Mouse (Mus musculus): ENCODE results near the gene Chst11. TPM values are rescaled to one million over a fixed set of nuclear protein-coding genes. Genes with fewer than 3 reads are reported as not detected.
A peak's percentile ranks its signal among the peaks of the same experiment; 100 is the strongest.

Chst11 gene
- polyA plus RNA-seq, 1 experiment = 9.6 TPM

GRCm38 (mm10) chr10:83032559-83032958 is 47.3 kb downstream of the Chst11 start:
- peak; percentile 85 for DNase-seq (ENCODE audit: low read depth)

DNA sequence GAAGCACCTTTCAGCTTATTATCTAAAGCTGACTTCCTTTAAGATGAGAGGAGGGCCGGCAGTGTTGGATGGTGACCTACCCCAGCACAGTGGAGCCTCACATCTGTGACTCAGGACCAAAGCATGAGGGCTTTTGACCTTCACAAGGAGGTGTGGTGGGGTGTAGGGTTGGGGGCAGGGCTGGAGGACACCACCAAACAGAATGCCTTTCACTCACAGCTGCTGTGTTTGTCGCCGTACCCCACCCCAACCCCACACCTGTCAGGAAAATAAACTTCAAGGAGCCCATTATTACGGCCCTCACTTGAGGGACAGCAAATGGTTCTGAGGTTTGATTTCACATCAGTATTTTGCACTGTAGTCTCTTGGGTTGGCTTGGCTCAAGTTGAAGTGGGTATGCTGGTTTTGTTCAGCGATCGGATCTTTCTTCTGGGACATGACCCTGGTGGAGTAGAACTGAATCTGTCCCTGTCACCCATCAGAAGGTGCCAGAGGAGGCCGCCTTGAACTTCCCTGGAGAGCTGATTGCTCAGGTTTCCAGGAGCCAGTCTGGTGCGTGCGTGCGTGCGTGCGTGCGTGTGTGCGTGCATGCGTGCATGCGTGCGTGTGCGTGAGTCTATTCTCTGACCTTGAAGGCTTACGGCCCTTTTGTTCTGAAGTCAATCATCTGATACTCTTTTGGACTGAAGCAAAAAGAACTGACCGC is 51.2 kb downstream of the Chst11 start:
- no peak for DNase-seq (ENCODE audit: low read depth)

- DNase-seq (ENCODE audit: low read depth) = no peak
Observed at GRCm38 (mm10) chr10:83038166-83038565, 52.9 kb downstream of the Chst11 start.

DNA sequence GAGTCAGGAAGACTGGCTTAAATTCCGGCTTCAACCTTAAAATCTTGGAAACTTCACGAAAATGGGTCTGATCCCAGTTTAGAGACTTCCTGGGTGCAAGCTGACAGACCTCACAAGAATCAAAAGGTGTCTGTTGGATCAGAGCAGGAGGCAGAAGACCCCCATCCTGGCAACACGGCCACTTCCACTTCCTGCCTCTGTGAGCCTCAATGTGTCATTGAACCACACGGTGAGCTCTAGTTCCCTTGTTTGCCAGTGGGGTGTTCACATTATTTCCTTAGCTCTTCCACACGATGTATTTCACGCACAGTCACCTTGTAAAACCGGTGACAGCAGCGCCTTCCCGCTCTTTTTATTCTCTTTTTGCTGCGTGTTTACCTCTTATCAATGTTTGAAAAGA is 54.1 kb downstream of the Chst11 start:
- DNase-seq (ENCODE audit: low read depth) = no peak

- no peak for DNase-seq (ENCODE audit: low read depth)
Observed at GRCm38 (mm10) chr10:83041875-83042274, 56.6 kb downstream of the Chst11 start.

DNA sequence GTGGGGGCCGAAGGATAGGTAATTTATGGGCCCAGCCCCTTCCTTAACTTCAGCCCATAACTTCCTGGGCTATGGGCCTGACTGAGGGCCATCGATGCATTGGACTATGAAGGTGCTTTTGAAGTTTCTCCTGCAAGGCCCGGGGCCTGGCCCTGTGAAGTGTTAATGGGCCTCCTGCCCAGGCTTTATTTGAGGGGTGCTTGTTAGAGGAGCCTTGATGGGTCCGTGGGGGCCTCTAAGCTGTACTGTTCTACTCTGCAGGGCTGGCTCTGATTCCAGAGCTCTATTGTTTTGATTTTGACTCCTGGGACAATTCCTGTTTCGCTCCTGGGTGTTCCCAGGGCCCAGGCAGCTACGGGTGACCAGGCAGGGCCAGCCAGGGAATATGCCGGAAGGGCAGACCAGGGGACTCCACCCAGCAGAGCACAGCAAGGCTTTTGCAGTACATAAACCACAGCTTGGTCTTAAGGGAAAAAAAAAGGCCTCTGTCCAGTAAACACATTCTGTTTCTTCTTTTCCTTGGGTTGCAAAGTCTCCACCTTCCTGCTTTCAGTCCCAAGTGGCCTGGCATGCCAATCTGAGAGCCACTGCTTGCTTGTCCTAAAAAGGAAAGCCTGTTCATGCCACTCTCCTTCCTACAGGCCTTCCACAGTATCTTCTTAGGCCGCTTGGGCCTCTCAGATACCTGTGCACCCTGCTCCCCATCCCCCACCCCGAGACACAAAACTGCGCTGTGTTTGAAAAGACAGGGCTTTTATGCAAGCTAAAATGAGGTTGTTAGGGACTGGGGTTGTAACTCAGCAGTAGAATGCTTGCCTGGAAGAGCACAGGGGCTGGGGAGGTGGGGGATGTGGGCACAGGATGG is 57.5 kb downstream of the Chst11 start:
- no peak for DNase-seq (ENCODE audit: low read depth)

GRCm38 (mm10) chr10:83043478-83044259 is 58.4 kb downstream of the Chst11 start:
- no peak for DNase-seq (ENCODE audit: low read depth)

DNA sequence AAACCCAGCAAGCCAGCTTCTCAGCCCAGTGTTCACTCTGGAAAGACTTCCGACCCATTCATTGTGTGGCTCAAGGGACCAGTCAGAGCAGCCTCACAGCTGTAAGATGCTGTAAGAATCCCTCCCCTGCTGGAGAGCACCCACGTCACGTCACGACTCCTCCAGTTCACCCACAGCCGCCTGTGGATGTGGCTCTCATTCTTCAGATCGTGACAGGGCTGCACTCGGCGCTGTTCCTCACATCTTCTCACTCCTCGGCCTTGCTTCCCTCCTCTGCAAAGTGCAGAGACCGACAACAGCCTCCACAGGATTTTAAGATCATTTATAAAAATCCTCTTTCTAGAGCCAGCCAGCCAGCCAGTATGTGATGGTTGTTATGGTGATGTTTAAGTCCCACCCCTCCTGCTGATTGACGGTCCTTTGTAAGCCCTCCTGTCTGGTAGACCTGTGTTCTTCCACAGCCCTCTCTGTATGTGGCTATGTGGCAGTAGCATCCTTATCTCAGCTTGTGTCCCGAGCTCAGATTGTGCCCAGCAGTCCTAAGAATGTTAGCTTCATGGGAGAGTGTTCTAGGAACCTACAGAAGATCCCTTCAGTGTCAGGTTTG is 64.0 kb downstream of the Chst11 start:
- DNase-seq (ENCODE audit: low read depth) = no peak

DNA sequence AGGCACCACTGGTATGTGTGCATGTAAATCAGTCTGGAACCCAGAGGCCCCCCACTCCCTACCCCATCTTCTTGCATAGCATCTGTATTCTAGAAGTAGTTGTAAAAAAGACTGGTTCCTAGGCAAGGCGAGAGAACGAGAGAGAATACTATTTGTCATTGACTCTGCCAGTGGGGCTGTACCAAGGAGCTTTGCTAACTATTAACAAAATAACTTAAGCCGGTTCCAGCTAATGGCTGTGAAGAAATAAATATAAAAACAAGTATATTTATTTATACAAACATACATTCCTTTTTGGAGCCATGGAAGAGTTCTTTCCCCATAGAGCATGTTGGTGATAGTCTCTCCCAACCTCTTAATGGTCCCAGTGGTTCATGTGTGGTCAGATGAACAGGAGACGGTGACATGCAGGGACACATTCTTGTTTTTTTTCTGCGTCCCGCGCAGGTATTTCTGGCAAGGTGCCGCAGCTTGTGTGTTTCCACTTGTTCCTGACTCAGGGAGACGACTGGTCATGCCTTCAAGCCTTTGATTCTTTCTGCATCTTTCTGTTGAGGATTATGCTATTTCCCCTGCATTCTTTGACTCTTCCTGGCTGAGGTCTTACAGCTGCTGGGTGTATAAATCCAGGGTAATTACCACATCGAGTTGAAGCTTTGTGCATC is 68.7 kb downstream of the Chst11 start:
- DNase-seq (ENCODE audit: low read depth) = peak; percentile 65

DNA sequence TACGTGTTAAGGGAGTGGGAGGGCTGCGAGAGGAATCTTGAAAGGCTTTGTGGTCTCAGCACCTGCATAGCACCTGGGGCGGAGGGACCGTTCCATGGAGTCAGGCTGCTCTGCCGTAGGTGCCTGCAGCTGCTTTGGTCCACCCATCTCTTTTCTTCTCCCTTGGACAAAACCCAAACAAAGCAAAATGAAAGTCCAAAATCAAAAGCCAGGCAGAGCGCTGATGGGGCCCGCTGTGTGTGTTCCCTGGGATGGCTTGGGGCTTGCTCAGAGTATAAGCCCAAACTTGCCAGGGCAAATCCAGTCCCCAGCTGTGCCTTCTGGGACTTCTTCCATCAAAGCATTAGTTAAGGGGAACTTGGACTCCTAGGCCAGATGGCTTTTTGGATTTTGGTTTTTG is 71.0 kb downstream of the Chst11 start:
- peak; percentile 68 for DNase-seq (ENCODE audit: low read depth)

DNA sequence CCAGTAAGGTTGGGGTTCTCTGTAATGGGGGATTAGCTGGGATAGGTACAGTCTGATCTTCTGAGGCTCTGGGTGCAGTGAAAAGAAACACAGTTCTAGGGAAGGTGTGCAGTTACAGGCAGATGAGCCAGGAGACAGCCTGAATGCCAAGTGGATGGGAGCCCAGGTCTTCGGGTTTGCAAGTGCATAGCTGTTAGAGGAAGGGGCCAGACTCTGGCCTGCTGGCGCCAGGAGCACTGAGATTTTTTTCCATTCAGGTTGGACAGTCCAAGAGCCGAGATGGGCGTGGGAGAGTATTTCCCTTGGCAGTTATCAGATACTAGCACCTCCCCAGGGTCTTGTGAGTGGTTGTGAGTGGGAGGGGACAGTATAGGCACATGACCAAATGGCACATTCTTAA is 71.6 kb downstream of the Chst11 start:
- DNase-seq (ENCODE audit: low read depth) = peak; percentile 78

DNA sequence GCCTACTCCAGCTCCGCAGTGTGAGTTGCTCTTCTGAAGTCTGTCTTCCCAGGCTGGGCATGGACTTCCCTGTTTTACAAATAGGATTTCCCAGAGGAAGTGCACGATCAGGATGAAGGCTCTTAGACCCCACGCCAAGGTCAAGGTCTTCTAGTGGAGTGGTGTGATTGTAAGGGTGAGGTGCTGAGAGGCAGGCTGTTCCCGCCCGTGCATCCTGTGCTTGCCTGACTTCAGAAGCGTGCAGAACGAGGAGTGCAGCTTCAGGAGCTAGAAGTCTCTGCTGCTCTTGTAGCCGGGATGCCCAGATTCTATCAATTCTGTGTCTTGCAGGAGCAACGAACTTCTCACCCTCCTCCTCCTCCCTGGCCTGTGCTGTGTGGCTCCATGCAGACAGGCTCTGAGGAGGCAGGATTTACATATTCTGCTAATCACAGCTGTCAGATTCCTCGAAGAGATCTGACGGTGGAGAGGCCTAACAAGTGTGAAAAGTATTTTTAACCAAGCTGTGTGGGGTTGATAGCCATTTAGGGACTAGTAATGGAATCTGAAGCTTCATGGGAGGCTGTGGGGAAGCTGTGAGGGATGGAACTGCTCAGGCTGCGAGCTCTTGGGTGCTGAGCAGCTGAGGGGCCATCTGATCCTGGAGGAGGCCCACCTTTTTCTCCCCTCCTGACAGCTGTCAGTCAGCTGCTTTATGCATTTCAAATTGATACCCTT is 74.9 kb downstream of the Chst11 start:
- no peak for DNase-seq (ENCODE audit: low read depth)

DNA sequence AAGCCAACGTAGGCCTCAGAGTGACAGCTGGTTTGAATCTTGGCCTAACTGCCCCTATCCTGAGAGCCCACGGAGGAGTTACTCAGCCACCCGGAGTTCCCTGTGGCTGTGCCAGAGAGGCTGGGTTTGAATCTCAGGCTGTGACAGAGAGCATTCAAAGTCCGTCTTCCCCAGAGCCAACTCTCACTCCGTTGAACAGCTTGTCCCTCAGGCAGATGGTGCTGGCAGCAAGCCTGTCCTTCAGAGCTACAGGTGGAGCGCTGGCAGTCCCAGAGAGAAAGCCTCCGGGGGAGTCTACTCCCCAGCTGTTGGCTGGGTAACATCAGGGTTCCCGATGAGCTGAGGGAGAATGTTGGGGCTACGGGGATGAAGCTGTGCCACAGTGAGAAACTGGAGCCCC is 77.0 kb downstream of the Chst11 start:
- DNase-seq (ENCODE audit: low read depth) = no peak

- no peak for DNase-seq (ENCODE audit: low read depth)
Observed at GRCm38 (mm10) chr10:83064796-83065195, 79.5 kb downstream of the Chst11 start.

GRCm38 (mm10) chr10:83066159-83066558 is 80.9 kb downstream of the Chst11 start:
- no peak for DNase-seq (ENCODE audit: low read depth)

DNA sequence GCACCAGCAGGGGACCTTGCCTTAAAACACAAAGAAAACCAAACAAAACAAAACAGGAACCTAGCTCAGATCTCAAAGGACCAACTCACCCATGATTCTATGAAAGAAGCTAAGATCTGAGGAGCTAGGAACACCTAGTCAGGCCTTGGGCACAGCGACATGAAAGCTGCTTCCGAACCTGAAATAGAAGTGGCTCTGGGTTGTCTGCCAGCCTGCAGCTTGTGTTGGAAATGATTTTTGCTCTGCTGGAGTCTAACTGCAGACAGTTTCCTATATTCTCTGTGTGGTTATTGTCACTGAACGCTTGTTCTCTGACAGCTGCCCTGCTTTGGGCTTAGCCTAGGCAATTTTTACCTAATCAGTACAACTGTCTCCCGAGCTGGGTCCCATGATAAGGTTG is 82.0 kb downstream of the Chst11 start:
- no peak for DNase-seq (ENCODE audit: low read depth)

DNA sequence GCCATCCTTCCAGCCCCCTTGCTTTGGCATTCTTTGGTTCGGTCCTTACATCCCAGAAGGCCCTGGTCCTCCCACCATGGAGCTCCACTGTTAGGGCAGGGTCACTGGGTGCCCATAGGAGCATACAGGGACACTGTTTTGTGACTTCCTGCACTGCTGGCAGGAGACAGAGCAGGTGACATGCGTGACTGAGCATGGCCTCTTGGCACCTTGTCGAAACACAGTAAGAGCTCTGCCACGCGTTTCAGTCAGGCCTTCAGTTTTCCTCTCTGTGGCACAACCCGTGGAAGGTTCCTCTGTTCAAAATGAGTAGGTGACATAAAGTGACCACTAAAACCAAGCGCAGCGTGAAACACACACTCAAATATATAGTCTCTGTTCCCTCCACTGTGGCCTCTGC is 83.2 kb downstream of the Chst11 start:
- no peak for DNase-seq (ENCODE audit: low read depth)

GRCm38 (mm10) chr10:83069791-83070190 is 84.5 kb downstream of the Chst11 start:
- no peak for DNase-seq (ENCODE audit: low read depth)

- no peak for DNase-seq (ENCODE audit: low read depth)
Observed at GRCm38 (mm10) chr10:83071785-83072580, 86.7 kb downstream of the Chst11 start.

GRCm38 (mm10) chr10:83073119-83073518 is 87.8 kb downstream of the Chst11 start:
- no peak for DNase-seq (ENCODE audit: low read depth)
